Mouse (Mus musculus) megakaryocyte, adult 5-6 weeks (primary cell): ENCODE measurements around the gene Glra4. TPM values are rescaled to one million over a fixed set of nuclear protein-coding genes. Genes with fewer than 3 reads are reported as not detected.
"Not testable (repeated sequence)": the region's sequence is repeated elsewhere in the genome, so short reads cannot be mapped to it uniquely, and the experiment has no call there.

Experiments
- ATAC-seq: 2 replicates; pipeline ENCODE4 v1.8.0; 2016; ENCODE audit warnings: mild to moderate bottlenecking, inconsistent platforms; ENCODE audit not compliant: poor library complexity, severe bottlenecking
- total RNA-seq, 2 experiments: library from RNA; stranded (forward) in 1 of 2; stranded (reverse) in 1 of 2; fragments of 153-499, 151-499 nt in 1 of 2; fragments of 221-1000, 200-1000 nt in 1 of 2; gene quantifications; 2 replicates each; pipeline versions ENCODE4 v1.2.3 to v1.2.4; 2015 to 2017

Gene Glra4
- total RNA-seq, 2 experiments from 2014 or later: not detected

GRCm38 (mm10) chrX:136740087-136740790 lies 39.7 kb downstream of the Glra4 start:
- ATAC-seq: no peak

GRCm38 (mm10) chrX:136732016-136732415 lies 47.9 kb downstream of the Glra4 start:
- no peak for ATAC-seq

- not testable (repeated sequence) for ATAC-seq
Measured at GRCm38 (mm10) chrX:136714742-136715474, 65.0 kb downstream of the Glra4 start.

GRCm38 (mm10) chrX:136708782-136709181 lies 71.2 kb downstream of the Glra4 start:
- no peak for ATAC-seq

- ATAC-seq: peak; percentile 75
Measured at GRCm38 (mm10) chrX:136708168-136708681, 71.7 kb downstream of the Glra4 start.

Other genes with a start within 250 kb of the Glra4 start
- gene Kir3dl2, start 236.1 kb downstream of the Glra4 start, total RNA-seq (2015): not detected in 2 replicates
- not detected in 2 replicates for gene Kir3dl2, start 236.1 kb downstream of the Glra4 start, total RNA-seq (2017)
- not detected in 2 replicates for gene Tceal3, start 189.3 kb downstream of the Glra4 start, total RNA-seq (2015)
- 0.22 TPM in 1 of 2 replicates, not detected in the other for gene Tceal3, start 189.3 kb downstream of the Glra4 start, total RNA-seq (2017)
- 0.16 TPM in 1 of 2 replicates, not detected in the other for gene Tceal1, start 72.2 kb downstream of the Glra4 start, total RNA-seq (2015)
- gene Tceal1, start 72.2 kb downstream of the Glra4 start, total RNA-seq (2017): 0.11 TPM in 1 of 2 replicates, not detected in the other
- 95.1 and 96.8 TPM in 2 replicates for gene Morf4l2, start 36.5 kb downstream of the Glra4 start, total RNA-seq (2015)
- gene Morf4l2, start 36.5 kb downstream of the Glra4 start, total RNA-seq (2017): 258 and 278 TPM in 2 replicates
- gene Plp1, start 42.5 kb upstream of the Glra4 start, total RNA-seq (2015): 0.11 and 0.38 TPM in 2 replicates
- 0.08 TPM in 1 of 2 replicates, not detected in the other for gene Plp1, start 42.5 kb upstream of the Glra4 start, total RNA-seq (2017)
- gene Rab9b, start 88.6 kb upstream of the Glra4 start, total RNA-seq (2015): not detected in 2 replicates
- not detected in 2 replicates for gene Rab9b, start 88.6 kb upstream of the Glra4 start, total RNA-seq (2017)
- gene H2bfm, start 147.2 kb upstream of the Glra4 start, total RNA-seq (2015): not detected in 2 replicates
- gene H2bfm, start 147.2 kb upstream of the Glra4 start, total RNA-seq (2017): not detected in 2 replicates
- gene Tmsb15b2, start 195.4 kb upstream of the Glra4 start, total RNA-seq (2015): 8.5 and 14.0 TPM in 2 replicates
- not detected in 2 replicates for gene Tmsb15b2, start 195.4 kb upstream of the Glra4 start, total RNA-seq (2017)
- gene Tmsb15l, start 196.7 kb upstream of the Glra4 start, total RNA-seq (2015): 2.1 TPM in 1 of 2 replicates, not detected in the other
- gene Tmsb15l, start 196.7 kb upstream of the Glra4 start, total RNA-seq (2017): 3.9 and 10.4 TPM in 2 replicates
- 3.6 and 5.0 TPM in 2 replicates for gene Tmsb15b1, start 196.7 kb upstream of the Glra4 start, total RNA-seq (2015)
- 1.3 and 4.1 TPM in 2 replicates for gene Tmsb15b1, start 196.7 kb upstream of the Glra4 start, total RNA-seq (2017)
- 0.29 and 0.46 TPM in 2 replicates for gene Zcchc18, start 213.0 kb upstream of the Glra4 start, total RNA-seq (2015)
- gene Zcchc18, start 213.0 kb upstream of the Glra4 start, total RNA-seq (2017): not detected in 2 replicates